Comparison of ENCODE assay signal across 8 mouse cellular contexts in genomic region chr11:23255053-23255426, GRCm38 (mm10). TPM values are rescaled to one million over a fixed set of nuclear protein-coding genes. Genes with fewer than 3 reads are reported as not detected.
A peak's percentile ranks its signal among the peaks of the same experiment; 100 is the strongest.
DNase-seq lines count a peak whose midpoint lies in the region; ATAC-seq and TF ChIP-seq lines count a peak whose summit lies in the region.

No protein-coding gene starts in this region.

- H3K9me3 ChIP-seq in heart, embryonic 10.5 days: no peaks in the 10 kb centered on the region
- H3K9me3 ChIP-seq in CH12.LX (replicated peaks; ENCODE audit: low read length): no peaks in the 10 kb centered on the region
- no peaks in the 10 kb centered on the region for H3K9me3 ChIP-seq in forebrain, embryonic 13.5 days (replicated peaks)
- H3K9me3 ChIP-seq in liver, embryonic 15.5 days (replicated peaks): no peaks in the 10 kb centered on the region

- H3K79me2 ChIP-seq in CH12.LX (replicated peaks; ENCODE audit: control insufficient read depth, extremely low read depth, insufficient read depth, poor library complexity, severe bottlenecking): peaks cover 40% of the 10 kb centered on the region

- peak; percentile 84 for TF ChIP-seq POLR2A in CH12.LX (IDR thresholded peaks at IDR 0.05; ENCODE audit: low read depth, low read length)

- H3K4me2 ChIP-seq in CH12.LX (ENCODE audit: insufficient read depth, low read depth, poor library complexity, severe bottlenecking): peak overlapping the region; percentile 53
- peak overlapping the region; percentile 63 for H3K4me2 ChIP-seq in forebrain, embryonic 13.5 days
- H3K4me2 ChIP-seq in liver, embryonic 15.5 days: peak overlapping the region; percentile 90

- in situ Hi-C loops in CH12.LX (cut with MboI; ENCODE audit: low pct_ligation_motif_present, low pct_unique_long_range_greater_than_20kb, low sequenced_read_pairs): no loop called here

- peak overlapping the region; percentile 100 for H3K27ac ChIP-seq in heart, embryonic 10.5 days
- H3K27ac ChIP-seq in CH12.LX (ENCODE audit: insufficient read depth, low read depth): peak overlapping the region; percentile 35; the same call in 1 of the 2 replicates
- peak overlapping the region; percentile 94 for H3K27ac ChIP-seq in forebrain, embryonic 13.5 days
- peak overlapping the region; percentile 94 for H3K27ac ChIP-seq in liver, embryonic 15.5 days (replicated peaks)

- H3K9ac ChIP-seq in CH12.LX (ENCODE audit: insufficient read depth, low read depth): peak overlapping the region; percentile 82
- H3K9ac ChIP-seq in forebrain, embryonic 13.5 days: peak overlapping the region; percentile 80
- peak overlapping the region; percentile 99 for H3K9ac ChIP-seq in liver, embryonic 15.5 days

- peaks cover 11% of the 10 kb centered on the region; the same call in 1 of the 2 replicates for H3K4me1 ChIP-seq in heart, embryonic 10.5 days
- peaks cover 0 to 19% of the 10 kb centered on the region in 2 experiments; a peak in 2 of 4 replicates for H3K4me1 ChIP-seq in CH12.LX (ENCODE audit: control insufficient read depth in 1 of 2, insufficient read depth in 2 of 2)
- peaks cover 22% of the 10 kb centered on the region for H3K4me1 ChIP-seq in forebrain, embryonic 13.5 days
- H3K4me1 ChIP-seq in liver, embryonic 15.5 days (replicated peaks): peaks cover 39% of the 10 kb centered on the region

- no peak for ATAC-seq in forebrain, embryonic 13.5 days
- ATAC-seq in liver, embryonic 15.5 days (ENCODE audit: insufficient read depth): no peak

- no peaks in the 10 kb centered on the region for H3K27me3 ChIP-seq in heart, embryonic 10.5 days (ENCODE audit: insufficient read depth, poor library complexity, severe bottlenecking)
- H3K27me3 ChIP-seq in CH12.LX (replicated peaks): no peaks in the 10 kb centered on the region
- H3K27me3 ChIP-seq in forebrain, embryonic 13.5 days: no peaks in the 10 kb centered on the region
- H3K27me3 ChIP-seq in liver, embryonic 15.5 days: no peaks in the 10 kb centered on the region

- no peak for TF ChIP-seq CTCF in CH12.LX (conservative IDR thresholded peaks at IDR 0.05 in 1 of 2, IDR thresholded peaks at IDR 0.05 in 1 of 2; ENCODE audit: low read depth in 2 of 2, low read length in 2 of 2)

- no peak for DNase-seq in heart, embryonic 10.5 days (ENCODE audit: low spot score)
- DNase-seq in heart, postnatal 14 days: no peak
- DNase-seq in CH12.LX (ENCODE audit: extremely low read depth): no peak
- no peak for DNase-seq in layer of hippocampus, postnatal 25 days (ENCODE audit: extremely low spot score in 1 of 2, low spot score in 1 of 2)
- DNase-seq in right cerebral cortex, postnatal 25 days: no peak
- no peak for DNase-seq in embryo, embryonic 11 days

- intact Hi-C loops in heart, postnatal 14 days (cut with DNase I): loop anchor here (5.0 kb wide), 3 partner anchors 103 to 623 kb away; partner anchors contain the start of gene Fam161a

- no peak for TF ChIP-seq RAD21 in CH12.LX (IDR thresholded peaks at IDR 0.05; ENCODE audit: low read depth, low read length)

- peak; percentile 32; the same call in 1 of the 2 replicates for TF ChIP-seq EP300 in CH12.LX (IDR thresholded peaks at IDR 0.05; ENCODE audit: low read length)

- peak overlapping the region; percentile 92 for H3K4me3 ChIP-seq in heart, embryonic 10.5 days
- H3K4me3 ChIP-seq in CH12.LX (replicated peaks in 1 of 3; ENCODE audit: low read depth in 2 of 3, low read length in 2 of 3, poor library complexity in 1 of 3): peak overlapping the region; percentile 53 to 74 (median 66)
- H3K4me3 ChIP-seq in forebrain, embryonic 13.5 days: peak overlapping the region; percentile 94
- peak overlapping the region; percentile 96 for H3K4me3 ChIP-seq in liver, embryonic 15.5 days (replicated peaks)

- under 1% methylated on average over 23 of the region's 24 CpGs for WGBS in heart, embryonic 10.5 days
- 1% methylated on average over 24 of the region's 24 CpGs for WGBS in forebrain, embryonic 13.5 days
- WGBS in liver, embryonic 15.5 days (ENCODE audit: insufficient replicate concordance): 1% methylated on average over 24 of the region's 24 CpGs

- H3K36me3 ChIP-seq in heart, embryonic 10.5 days: peaks cover 7% of the 10 kb centered on the region; the same call in 1 of the 2 replicates
- H3K36me3 ChIP-seq in CH12.LX (replicated peaks in 1 of 2; ENCODE audit: control insufficient read depth in 1 of 2, insufficient read depth in 1 of 2, low read length in 1 of 2): peaks cover 0 to 7% of the 10 kb centered on the region in 2 experiments
- no peaks in the 10 kb centered on the region for H3K36me3 ChIP-seq in forebrain, embryonic 13.5 days (ENCODE audit: poor library complexity, severe bottlenecking)
- H3K36me3 ChIP-seq in liver, embryonic 15.5 days (replicated peaks): peaks cover 4% of the 10 kb centered on the region; the same call in 1 of the 2 replicates

- dilution Hi-C loops in CH12.LX (cut with MboI; ENCODE audit: extremely low pct_ligation_motif_present, extremely low pct_unique_long_range_greater_than_20kb, low sequenced_read_pairs): no loop called here

TF ChIP-seq in CH12.LX, 34 proteins besides CTCF, POLR2A, EP300 and RAD21:
- TF ChIP-seq RCOR1 (conservative IDR thresholded peaks at IDR 0.05; ENCODE audit: low read depth, low read length): 0 out of 2 replicates have a peak, but pooled peaks have one; percentile 55
- TF ChIP-seq BHLHE40 (IDR thresholded peaks at IDR 0.05; ENCODE audit: low read depth, low read length): peak; percentile 95
- TF ChIP-seq MAX (IDR thresholded peaks at IDR 0.05; ENCODE audit: low read length): peak; percentile 88
- no peak for TF ChIP-seq GABPA (IDR thresholded peaks at IDR 0.05; ENCODE audit: insufficient replicate concordance, low read depth, low read length)
- peak; percentile 23; the same call in 1 of the 2 replicates for TF ChIP-seq ETS1 (conservative IDR thresholded peaks at IDR 0.05; ENCODE audit: low read depth, low read length)
- peak; percentile 19; the same call in 1 of the 2 replicates for TF ChIP-seq MYC (IDR thresholded peaks at IDR 0.05; ENCODE audit: low read depth, low read length)
- TF ChIP-seq ZC3H11A (IDR thresholded peaks at IDR 0.05; ENCODE audit: low read depth, low read length): no peak
- TF ChIP-seq MAZ (IDR thresholded peaks at IDR 0.05; ENCODE audit: low read depth, low read length): no peak
- peak; percentile 91; the same call in 1 of the 2 replicates for TF ChIP-seq NELFE (IDR thresholded peaks at IDR 0.05; ENCODE audit: low read depth, low read length)
- TF ChIP-seq CHD1 (IDR thresholded peaks at IDR 0.05; ENCODE audit: low read depth, low read length): 0 out of 2 replicates have a peak, but pooled peaks have one; percentile 66
- TF ChIP-seq POLR2AphosphoS2 (IDR thresholded peaks at IDR 0.05; ENCODE audit: low read depth, low read length): peak; percentile 85
- 0 out of 2 replicates have a peak, but pooled peaks have one; percentile 66 for TF ChIP-seq KAT2A (IDR thresholded peaks at IDR 0.05; ENCODE audit: insufficient replicate concordance, low read length)
- TF ChIP-seq ZMIZ1 (IDR thresholded peaks at IDR 0.05; ENCODE audit: low read depth, low read length): no peak
- TF ChIP-seq TBP (conservative IDR thresholded peaks at IDR 0.05; ENCODE audit: low read depth, low read length): no peak
- TF ChIP-seq UBTF (IDR thresholded peaks at IDR 0.05; ENCODE audit: low read depth, low read length): peak; percentile 60
- peak; percentile 87 for TF ChIP-seq MXI1 (IDR thresholded peaks at IDR 0.05; ENCODE audit: low read depth, low read length)
- TF ChIP-seq JUND (conservative IDR thresholded peaks at IDR 0.05; ENCODE audit: low read depth, low read length): no peak
- no peak for TF ChIP-seq E2F4 (IDR thresholded peaks at IDR 0.05; ENCODE audit: insufficient replicate concordance, low read depth, low read length)
- no peak for TF ChIP-seq IRF4 (IDR thresholded peaks at IDR 0.05; ENCODE audit: low read depth, low read length)
- TF ChIP-seq USF1 (IDR thresholded peaks at IDR 0.05; ENCODE audit: low read depth, low read length): no peak

RNA-seq across cellular contexts. Expression of gene Xpo1, which starts 0.8 kb away (rescaled TPM):
- polyA plus RNA-seq in heart, embryonic 10.5 days (2016; fragmentation: Nextera tagmentation; extraction: Ambion mirVana): 94.0 and 123 TPM in 2 replicates
- 10 to 100 TPM; 38.9 to 41.7 TPM for total RNA-seq in heart, postnatal 14 days (2021)
- total RNA-seq in CH12.LX (2012; rRNA removed) (140 and 176 TPM in 2 replicates), CH12.LX (2014; rRNA removed) (295 and 333 TPM in 2 replicates)
- polyA plus RNA-seq in CH12.LX (2012; ENCODE audit: insufficient read length, low read depth): 199 and 246 TPM in 2 replicates
- 91.5 and 101 TPM in 2 replicates for polyA plus RNA-seq in forebrain, embryonic 13.5 days (2015; fragmentation: Nextera tagmentation; extraction: Ambion mirVana)
- polyA plus RNA-seq in liver, embryonic 15.5 days (2015; fragmentation: Nextera tagmentation; extraction: Ambion mirVana): 40.7 and 42.3 TPM in 2 replicates
- 10 to 100 TPM; 62.8 to 66.6 TPM for total RNA-seq in layer of hippocampus, postnatal 25 days (2021)

RNA-seq across cellular contexts. Expression of gene Usp34, which starts 51.7 kb away (rescaled TPM):
- polyA plus RNA-seq in heart, embryonic 10.5 days (2016; fragmentation: Nextera tagmentation; extraction: Ambion mirVana): 17.8 and 20.8 TPM in 2 replicates
- 10 to 100 TPM; 41.7 to 43.9 TPM for total RNA-seq in heart, postnatal 14 days (2021)
- total RNA-seq in CH12.LX (2012; rRNA removed) (45.4 and 47.5 TPM in 2 replicates), CH12.LX (2014; rRNA removed) (87.2 and 92.5 TPM in 2 replicates)
- polyA plus RNA-seq in CH12.LX (2012; ENCODE audit: insufficient read length, low read depth): 57.4 and 65.4 TPM in 2 replicates
- 27.1 and 29.8 TPM in 2 replicates for polyA plus RNA-seq in forebrain, embryonic 13.5 days (2015; fragmentation: Nextera tagmentation; extraction: Ambion mirVana)
- 7.7 and 8.3 TPM in 2 replicates for polyA plus RNA-seq in liver, embryonic 15.5 days (2015; fragmentation: Nextera tagmentation; extraction: Ambion mirVana)
- 10 to 100 TPM; 82.1 to 97.4 TPM for total RNA-seq in layer of hippocampus, postnatal 25 days (2021)

Comparison
In these comparisons a context has a peak if more than half of its experiments do, and no peak if none do; other contexts are left out.
1. H3K27ac ChIP-seq: peak in every context shown above with its lines; median percentile 100 in heart, embryonic 10.5 days; 94 in forebrain, embryonic 13.5 days; 94 in liver, embryonic 15.5 days; 35 in CH12.LX.